ENCODE assay signal across 11 mouse cellular contexts in the genomic region with DNA sequence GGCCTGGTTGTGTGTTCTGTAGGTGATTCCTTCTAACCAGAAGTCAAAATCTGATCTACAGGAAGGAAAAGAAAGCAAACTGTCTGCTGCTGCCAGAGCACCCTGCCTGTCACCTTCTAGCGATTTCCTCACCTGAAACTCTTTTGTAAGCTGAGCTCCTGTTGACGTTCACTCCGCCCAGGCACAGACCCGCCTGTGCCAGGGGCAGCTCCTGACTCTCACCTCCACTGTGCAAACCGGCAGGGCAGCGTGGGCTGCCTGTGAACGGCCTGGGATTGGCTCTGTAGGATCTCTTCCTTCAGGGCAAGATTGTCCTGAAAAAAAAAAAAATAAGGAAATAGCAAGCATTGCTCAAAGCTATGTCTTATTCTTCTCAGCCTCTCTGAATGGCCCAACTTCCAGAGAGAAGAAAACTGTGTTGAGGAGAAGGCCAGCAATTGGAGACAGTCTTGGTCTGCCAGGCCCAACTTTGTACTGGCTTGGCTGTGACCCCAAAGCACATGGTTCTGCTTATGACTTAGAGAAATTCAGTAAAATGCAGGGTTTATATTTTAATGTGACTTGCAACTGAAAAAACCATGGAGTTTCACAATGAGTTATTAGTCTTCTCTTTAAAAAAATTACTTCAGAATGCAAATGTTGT. TPM values are rescaled to one million over a fixed set of nuclear protein-coding genes. Genes with fewer than 3 reads are reported as not detected.
DNase-seq lines count a peak whose midpoint lies in the region; ATAC-seq and TF ChIP-seq lines count a peak whose summit lies in the region.
"Had no signal": no experiment of that assay in that cellular context is flagged by ENCODE, and none has a peak within 500 bp of the region (broad histone marks: within the 10 kb centered on the region; RNA-seq: fewer than 3 reads in every experiment).

No protein-coding gene starts in this region.

- no peak for TF ChIP-seq CTCF in liver, postnatal 0 days (IDR thresholded peaks at IDR 0.05; ENCODE audit: low read depth)

- DNase-seq in forebrain, embryonic 11.5 days (ENCODE audit: low spot score): peak; percentile 28
- no peak for DNase-seq in forebrain, embryonic 14.5 days (ENCODE audit: low spot score)
- peak; percentile 67 for DNase-seq in urinary bladder, postnatal 14 days (ENCODE audit: low spot score)
- no peak for DNase-seq in urinary bladder, postnatal 25 days (ENCODE audit: low spot score)
- no peak for DNase-seq in liver, postnatal 0 days
- no peak for DNase-seq in ovary, adult 18-20 months (ENCODE audit: low spot score)
- DNase-seq: heart, adult 11 months had no signal

- H3K4me1 ChIP-seq in forebrain, embryonic 11.5 days (replicated peaks; ENCODE audit: control insufficient read depth, insufficient read depth, low read length): peaks cover 8% of the 10 kb centered on the region
- H3K4me1 ChIP-seq in forebrain, embryonic 14.5 days (ENCODE audit: control insufficient read depth, insufficient read depth, low read length): peaks cover 10% of the 10 kb centered on the region
- peaks cover 57% of the 10 kb centered on the region for H3K4me1 ChIP-seq in liver, postnatal 0 days (ENCODE audit: insufficient read depth)

- 83% methylated on average over 7 of the region's 7 CpGs for WGBS in forebrain, embryonic 11.5 days
- 82% methylated on average over 7 of the region's 7 CpGs for WGBS in forebrain, embryonic 14.5 days
- 71% methylated on average over 7 of the region's 7 CpGs for WGBS in liver, postnatal 0 days (ENCODE audit: insufficient replicate concordance)

- no peak overlapping the region for H3K27ac ChIP-seq in forebrain, embryonic 11.5 days (ENCODE audit: low read depth, low read length)
- no peak overlapping the region for H3K27ac ChIP-seq in forebrain, embryonic 14.5 days (ENCODE audit: low read depth, low read length)
- peak overlapping the region; percentile 76 for H3K27ac ChIP-seq in liver, postnatal 0 days (ENCODE audit: low read depth)
- H3K27ac ChIP-seq: macrophage had no signal

- no peak overlapping the region for H3K4me3 ChIP-seq in forebrain, embryonic 11.5 days (ENCODE audit: low read depth, low read length)
- no peak overlapping the region for H3K4me3 ChIP-seq in forebrain, embryonic 14.5 days (ENCODE audit: low read depth, low read length)
- no peak overlapping the region for H3K4me3 ChIP-seq in liver, postnatal 0 days (ENCODE audit: low read depth, low read length)

- no peak overlapping the region for H3K9ac ChIP-seq in forebrain, embryonic 11.5 days (ENCODE audit: low read length)
- no peak overlapping the region for H3K9ac ChIP-seq in forebrain, embryonic 14.5 days (ENCODE audit: low read length)
- H3K9ac ChIP-seq in liver, postnatal 0 days (replicated peaks): no peak overlapping the region

- H3K9me3 ChIP-seq in forebrain, embryonic 11.5 days (ENCODE audit: control insufficient read depth, low read length): no peaks in the 10 kb centered on the region
- no peaks in the 10 kb centered on the region for H3K9me3 ChIP-seq in forebrain, embryonic 14.5 days (replicated peaks; ENCODE audit: control insufficient read depth, low read length)
- no peaks in the 10 kb centered on the region for H3K9me3 ChIP-seq in liver, postnatal 0 days (ENCODE audit: low read length)

- no peaks in the 10 kb centered on the region for H3K36me3 ChIP-seq in forebrain, embryonic 11.5 days (ENCODE audit: control insufficient read depth, insufficient read depth, low read length)
- H3K36me3 ChIP-seq in forebrain, embryonic 14.5 days (ENCODE audit: control insufficient read depth, insufficient read depth, low read length): no peaks in the 10 kb centered on the region
- H3K36me3 ChIP-seq in liver, postnatal 0 days (replicated peaks; ENCODE audit: insufficient read depth, low read length): peaks cover 14% of the 10 kb centered on the region; the same call in 1 of the 2 replicates

- no peak overlapping the region for H3K4me2 ChIP-seq in forebrain, embryonic 11.5 days (ENCODE audit: low read depth, low read length, severe bottlenecking)
- no peak overlapping the region for H3K4me2 ChIP-seq in forebrain, embryonic 14.5 days (ENCODE audit: low read length)
- H3K4me2 ChIP-seq in liver, postnatal 0 days (ENCODE audit: low read depth, low read length): peak overlapping the region; percentile 29; the same call in 1 of the 2 replicates

- no peak for ATAC-seq in forebrain, embryonic 11.5 days (replicated peaks; ENCODE audit: low FRiP score)
- no peak for ATAC-seq in forebrain, embryonic 14.5 days
- no peak for ATAC-seq in liver, postnatal 0 days
- no peak for ATAC-seq in erythroblast, adult 5-6 weeks (replicated peaks; ENCODE audit: low FRiP score, poor library complexity, severe bottlenecking)
- no peak for ATAC-seq in activated CD4-positive, CD25-positive, alpha-beta regulatory T cell, adult 4 months
- ATAC-seq: inflammation-experienced regulatory T-cells, adult 6 months had no signal

- no peak for TF ChIP-seq EP300 in liver, postnatal 0 days (IDR thresholded peaks at IDR 0.05; ENCODE audit: low read depth)

- no peaks in the 10 kb centered on the region for H3K27me3 ChIP-seq in forebrain, embryonic 11.5 days (ENCODE audit: control insufficient read depth, insufficient read depth, low read length)
- no peaks in the 10 kb centered on the region for H3K27me3 ChIP-seq in forebrain, embryonic 14.5 days (replicated peaks; ENCODE audit: control insufficient read depth, insufficient read depth, low read length)
- no peaks in the 10 kb centered on the region for H3K27me3 ChIP-seq in liver, postnatal 0 days (ENCODE audit: insufficient read depth, low read length)

RNA-seq across cellular contexts. Expression of a gene that starts 25.7 kb away (rescaled TPM):
- polyA plus RNA-seq in forebrain, embryonic 11.5 days (2014; fragmentation: Nextera tagmentation; extraction: Ambion mirVana): 0.48 and 0.56 TPM in 2 replicates
- polyA plus RNA-seq in forebrain, embryonic 14.5 days (2014; fragmentation: Nextera tagmentation; extraction: Ambion mirVana): 0.09 TPM in 1 of 2 replicates, not detected in the other
- polyA plus RNA-seq in liver, postnatal 0 days (2015; fragmentation: Nextera tagmentation; extraction: Ambion mirVana): 2.5 TPM in 2 replicates
- not detected in 2 replicates for total RNA-seq in erythroblast, adult 5-6 weeks (2015; ENCODE audit: low replicate concordance)
- 0.17 and 1.3 TPM in 2 replicates for total RNA-seq in erythroblast, adult 5-6 weeks (2017; ENCODE audit: low replicate concordance)
- polyA plus RNA-seq in activated CD4-positive, CD25-positive, alpha-beta regulatory T cell, adult 4 months (2017; shearing (Covaris generic)): under 1 TPM; 0.70 to 0.97 TPM
- polyA plus RNA-seq: macrophage had no signal

Comparison
In these comparisons a context has a peak if more than half of its experiments do, and no peak if none do; other contexts are left out.
1. DNase-seq: peak in forebrain, embryonic 11.5 days (single experiment) and urinary bladder, postnatal 14 days (single experiment); none in forebrain, embryonic 14.5 days (single experiment), urinary bladder, postnatal 25 days (single experiment), liver, postnatal 0 days (single experiment) and ovary, adult 18-20 months (single experiment).